In genomic region chrX:169222357-169223062, GRCm38 (mm10) we compare ENCODE assay signal across 21 mouse cellular contexts. TPM values are rescaled to one million over a fixed set of nuclear protein-coding genes. Genes with fewer than 3 reads are reported as not detected.
"Had no signal": no experiment of that assay in that cellular context is flagged by ENCODE, and none has a peak within 500 bp of the region (broad histone marks: within the 10 kb centered on the region; RNA-seq: fewer than 3 reads in every experiment).

No protein-coding gene starts in this region.

- H3K4me3 ChIP-seq: midbrain, embryonic 10.5 days; midbrain, embryonic 12.5 days; myocyte; neural tube, embryonic 13.5 days; neural tube, embryonic 15.5 days had no signal

- H3K9ac ChIP-seq: lung, embryonic 14.5 days; midbrain, embryonic 12.5 days; neural tube, embryonic 13.5 days; neural tube, embryonic 15.5 days had no signal

- H3K4me1 ChIP-seq: midbrain, embryonic 10.5 days; midbrain, embryonic 12.5 days; neural tube, embryonic 13.5 days; neural tube, embryonic 15.5 days had no signal

- H3K36me3 ChIP-seq: midbrain, embryonic 10.5 days; midbrain, embryonic 12.5 days; neural tube, embryonic 13.5 days; neural tube, embryonic 15.5 days had no signal

- DNase-seq: lung, adult 18-20 months; lung, embryonic 14.5 days; lung, postnatal 10 days; lung, postnatal 4 days; midbrain, embryonic 14.5 days; retina, postnatal 1 day; right cerebral cortex, adult 18-20 months; right cerebral cortex, postnatal 14 days; thymus, adult 18-20 months; thymus, postnatal 14 days; thymus, postnatal 36 days had no signal

- H3K27me3 ChIP-seq: neural tube, embryonic 15.5 days had no signal

- H3K27ac ChIP-seq: midbrain, embryonic 10.5 days; midbrain, embryonic 12.5 days; neural tube, embryonic 13.5 days; neural tube, embryonic 15.5 days had no signal

- ATAC-seq: midbrain, embryonic 16.5 days had no signal

- H3K9me3 ChIP-seq: midbrain, embryonic 10.5 days; midbrain, embryonic 12.5 days; neural tube, embryonic 13.5 days; neural tube, embryonic 15.5 days had no signal

- H3K4me2 ChIP-seq: lung, embryonic 14.5 days; midbrain, embryonic 12.5 days; neural tube, embryonic 13.5 days; neural tube, embryonic 15.5 days had no signal

RNA-seq across cellular contexts. Expression of gene Amelx, which starts 35.5 kb away (rescaled TPM):
- polyA plus RNA-seq: liver, embryonic 16.5 days; lung, embryonic 14.5 days; lung, embryonic 16.5 days; midbrain, embryonic 10.5 days; midbrain, embryonic 12.5 days; midbrain, embryonic 14.5 days; midbrain, embryonic 16.5 days; myocyte; neural tube, embryonic 11.5 days; neural tube, embryonic 13.5 days; neural tube, embryonic 15.5 days; spleen, adult 2 months had no signal
